Mouse (Mus musculus): ENCODE measurements at regions not wholly inside any gene's neighbourhood (a gene's known extent, or its start where the extent isn't known, plus 50 kb on each side); places are given as distances from the start of the nearest gene placed in this dataset.
"Not testable (repeated sequence)": the region's sequence is repeated elsewhere in the genome, so short reads cannot be mapped to it uniquely, and the experiment has no call there.

DNA sequence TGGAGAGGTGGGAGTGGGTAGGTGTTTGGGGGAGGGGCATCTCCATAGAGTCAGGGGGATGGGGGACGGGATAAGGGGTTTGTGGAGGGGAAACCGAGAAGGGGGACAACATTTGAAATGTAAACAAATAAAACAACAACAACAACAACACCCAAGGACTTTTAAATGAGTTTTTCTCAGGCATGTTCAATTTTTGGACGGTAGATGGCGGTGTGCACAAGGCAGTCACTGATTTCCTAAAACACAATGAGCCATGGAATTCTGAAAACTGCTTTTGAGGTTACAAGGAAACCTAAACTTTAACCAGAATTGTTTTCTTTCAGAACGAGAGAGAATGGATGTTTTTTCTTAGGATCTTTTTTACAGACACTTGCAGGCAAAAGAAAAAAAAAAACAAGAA lies 246.9 kb upstream of the Snrpn start:
- not testable (repeated sequence) for H3K27ac ChIP-seq (ENCODE audit: low read depth); H3K4me2 ChIP-seq (ENCODE audit: low read depth, low read length); H3K4me3 ChIP-seq (ENCODE audit: low read depth, low read length); H3K27me3 ChIP-seq (ENCODE audit: control insufficient read depth, insufficient read depth, low read length); H3K36me3 ChIP-seq (replicated peaks; ENCODE audit: control insufficient read depth, insufficient read depth, low read length); DNase-seq (ENCODE audit: low spot score); H3K9ac ChIP-seq (replicated peaks; ENCODE audit: low read depth, low read length); ATAC-seq (ENCODE audit: insufficient read depth, low read depth); H3K9me3 ChIP-seq (replicated peaks; ENCODE audit: control insufficient read depth, low read length); H3K4me1 ChIP-seq (ENCODE audit: control insufficient read depth, insufficient read depth)
- TF ChIP-seq CTCF (IDR thresholded peaks at IDR 0.05; ENCODE audit: low read depth): peak; percentile 47
- 2% methylated on average over 5 of the region's 5 CpGs for WGBS

DNA sequence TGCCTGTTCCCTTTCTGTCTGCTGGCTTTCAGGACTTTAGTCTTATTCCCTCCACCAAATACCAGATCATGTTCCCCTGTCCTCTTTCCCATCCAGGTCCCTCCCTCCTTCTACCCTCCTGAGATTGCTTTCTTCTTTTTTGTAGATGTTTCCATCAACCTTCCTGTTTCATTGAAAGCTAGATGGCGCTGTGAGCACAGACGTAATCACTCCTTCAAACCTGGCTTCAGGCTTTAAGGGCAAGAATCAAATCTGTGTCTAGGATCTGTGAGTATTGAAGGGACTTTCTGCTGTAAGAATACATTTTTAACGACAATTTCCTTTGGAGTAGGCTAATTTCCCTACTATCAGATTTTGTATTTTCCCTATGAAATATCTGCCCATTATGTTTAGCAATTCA lies 234.0 kb upstream of the Snrpn start:
- H3K9ac ChIP-seq (replicated peaks; ENCODE audit: low read depth, low read length); H3K4me3 ChIP-seq (ENCODE audit: low read depth, low read length); ATAC-seq (ENCODE audit: insufficient read depth, low read depth); H3K36me3 ChIP-seq (replicated peaks; ENCODE audit: control insufficient read depth, insufficient read depth, low read length); H3K4me2 ChIP-seq (ENCODE audit: low read depth, low read length); H3K4me1 ChIP-seq (ENCODE audit: control insufficient read depth, insufficient read depth); DNase-seq (ENCODE audit: low spot score); H3K27ac ChIP-seq (ENCODE audit: low read depth); H3K27me3 ChIP-seq (ENCODE audit: control insufficient read depth, insufficient read depth, low read length); H3K9me3 ChIP-seq (replicated peaks; ENCODE audit: control insufficient read depth, low read length): not testable (repeated sequence)
- WGBS: 19% methylated on average over 3 of the region's 3 CpGs
- 0 out of 2 replicates have a peak, but pooled peaks have one; percentile 5 for TF ChIP-seq CTCF (IDR thresholded peaks at IDR 0.05; ENCODE audit: low read depth)

DNA sequence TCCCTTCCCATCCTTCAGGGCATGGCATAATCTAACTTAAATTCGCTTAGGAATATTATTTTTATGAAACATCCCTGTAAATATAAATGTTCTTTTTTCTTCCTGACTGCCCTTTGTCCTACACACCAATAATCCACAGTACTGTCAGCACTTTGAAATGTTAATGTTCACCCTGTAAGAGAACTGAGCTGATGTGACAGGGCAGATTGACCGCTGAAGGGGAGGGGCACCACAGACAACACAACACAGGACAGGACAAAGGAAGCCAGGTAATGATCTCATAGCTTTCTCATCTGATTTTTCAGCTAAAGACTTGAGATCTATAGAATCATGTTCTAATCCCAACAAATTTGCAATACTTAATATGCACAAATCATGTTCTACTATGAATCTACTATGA lies 212.2 kb upstream of the Snrpn start:
- ATAC-seq (ENCODE audit: insufficient read depth, low read depth); DNase-seq (ENCODE audit: low spot score): not testable (repeated sequence)
- WGBS: 48% methylated on average over 2 of the region's 2 CpGs

More for the DNA sequence above, 212.2 kb upstream of the Snrpn start:
- not testable (repeated sequence) for H3K36me3 ChIP-seq (replicated peaks; ENCODE audit: control insufficient read depth, insufficient read depth, low read length); H3K4me1 ChIP-seq (ENCODE audit: control insufficient read depth, insufficient read depth); H3K4me2 ChIP-seq (ENCODE audit: low read depth, low read length); H3K9ac ChIP-seq (replicated peaks; ENCODE audit: low read depth, low read length); H3K4me3 ChIP-seq (ENCODE audit: low read depth, low read length); H3K9me3 ChIP-seq (replicated peaks; ENCODE audit: control insufficient read depth, low read length); H3K27me3 ChIP-seq (ENCODE audit: control insufficient read depth, insufficient read depth, low read length); H3K27ac ChIP-seq (ENCODE audit: low read depth)
